Mouse (Mus musculus) liver, embryonic 11.5 days (tissue): ENCODE data around the gene Hoxa6. TPM values are rescaled to one million over a fixed set of nuclear protein-coding genes. Genes with fewer than 3 reads are reported as not detected.

ENCODE experiments used
- ATAC-seq: fragments of 200-750 bp; cut with Nextera tagmentation; replicated peaks from 2 replicates; pipeline ENCODE4 v1.8.0; 2017; ENCODE audit warnings: moderate number of reproducible peaks, mild to moderate bottlenecking, moderate TSS enrichment, moderate library complexity; ENCODE audit not compliant: low FRiP score
- DNase-seq: peaks from one replicate; pipeline ENCODE4 v3.0.0-alpha.2; 2017; ENCODE audit warnings: low spot score
- H3K27ac ChIP-seq: fragments of 300-500 bp; sonication (generic); 2 replicates; pipeline ENCODE4 v1.5.1; 2014; ENCODE audit warnings: mild to moderate bottlenecking, low read depth, low read length, control low read depth
- H3K27me3 ChIP-seq: fragments of 300-500 bp; sonication (generic); replicated peaks from 2 replicates; pipeline ENCODE4 v1.6.1; 2014; ENCODE audit warnings: low read length, mixed read lengths; ENCODE audit not compliant: control insufficient read depth, insufficient read depth
- H3K36me3 ChIP-seq: fragments of 300-500 bp; sonication (generic); 2 replicates; pipeline ENCODE4 v1.6.1; 2014; ENCODE audit warnings: mild to moderate bottlenecking, low read length, moderate library complexity, mixed read lengths; ENCODE audit not compliant: control insufficient read depth, insufficient read depth
- H3K4me1 ChIP-seq: fragments of 300-500 bp; sonication (generic); replicated peaks from 2 replicates; pipeline ENCODE4 v1.6.1; 2014; ENCODE audit warnings: low read length, mixed read lengths; ENCODE audit not compliant: control insufficient read depth, insufficient read depth
- H3K4me2 ChIP-seq: fragments of 300-500 bp; sonication (generic); 2 replicates; pipeline ENCODE4 v1.6.1; 2014; ENCODE audit warnings: mild to moderate bottlenecking, control low read depth, moderate library complexity
- H3K4me3 ChIP-seq: fragments of 300-500 bp; sonication (generic); 2 replicates; pipeline ENCODE4 v1.5.1; 2014; ENCODE audit warnings: low read depth, low read length, control low read depth
- H3K9ac ChIP-seq: fragments of 300-500 bp; sonication (generic); 2 replicates; pipeline ENCODE4 v1.6.1; 2014; ENCODE audit warnings: low read depth, low read length, control low read depth
- H3K9me3 ChIP-seq: fragments of 300-500 bp; sonication (generic); 2 replicates; pipeline ENCODE4 v1.6.1; 2016; ENCODE audit warnings: low read length, inconsistent platforms, mixed read lengths; ENCODE audit not compliant: control insufficient read depth
- WGBS: fragments of 180-500 bp; shearing (Covaris S2); extraction: QIAGEN DNeasy Blood & Tissue Kit; methylation state at CpG from one replicate; pipeline ENCODE4 v1.1.7; 2014; 5-methylcytosine and 5-hydroxymethylcytosine counted together
- polyA plus RNA-seq: library from polyadenylated mRNA; unstranded; fragments of >200 nt; fragmentation: Nextera tagmentation; extraction: Ambion mirVana; gene quantifications from 2 replicates; pipeline ENCODE4 v1.2.1, GENCODE M21; 2014

The Hoxa6 gene
- polyA plus RNA-seq, 1 experiment from 2014 or later, result 0.45 TPM

GRCm38 (mm10) chr6:52219234-52219942 lies 10.9 kb upstream of the Hoxa6 start:
- DNase-seq (no peak), ATAC-seq (no peak)
- Histone ChIP-seq H3K27me3 (peaks cover 100% of the 10 kb centered on the region), H3K4me1 (no peaks in the 10 kb centered on the region), H3K36me3 (no peaks in the 10 kb centered on the region), H3K4me2 (no peak overlapping the region), H3K9ac (no peak overlapping the region), H3K4me3 (no peak overlapping the region), H3K9me3 (no peaks in the 10 kb centered on the region), H3K27ac (no peak overlapping the region)
- 30% methylated on average over 9 of the region's 9 CpGs for WGBS

DNA sequence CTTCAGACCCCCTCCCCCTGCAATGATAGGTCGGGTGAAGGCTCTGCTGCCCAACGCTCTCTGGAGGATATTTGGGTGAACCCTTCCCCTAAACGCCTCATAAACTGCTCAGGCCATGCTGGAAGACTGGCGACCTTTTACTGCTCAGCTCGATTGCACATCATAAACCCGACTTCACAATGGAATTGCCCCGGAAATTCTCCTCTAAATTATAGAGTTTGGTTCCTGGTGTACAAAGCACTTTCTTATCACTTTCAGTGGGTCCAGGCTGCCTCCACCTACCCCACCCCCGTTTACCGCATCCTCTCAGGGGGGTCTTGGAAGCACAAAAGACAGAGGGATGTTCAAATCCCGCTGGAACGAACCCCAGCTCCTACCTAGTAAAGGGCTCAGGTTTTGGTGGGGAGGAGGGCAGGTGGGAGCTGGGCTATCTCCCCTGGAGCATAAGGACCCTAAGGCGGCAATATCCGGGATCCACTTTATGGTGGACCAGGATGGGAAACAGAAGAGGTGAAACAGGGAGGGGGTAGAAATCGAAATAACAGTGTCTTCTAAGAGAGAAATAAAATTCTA lies 10.2 kb upstream of the Hoxa6 start:
- 8% methylated on average over 14 of the region's 14 CpGs for WGBS
- Histone ChIP-seq H3K9ac (no peak overlapping the region), H3K27ac (no peak overlapping the region), H3K4me1 (no peaks in the 10 kb centered on the region), H3K36me3 (no peaks in the 10 kb centered on the region), H3K4me3 (no peak overlapping the region), H3K27me3 (peaks cover 100% of the 10 kb centered on the region), H3K4me2 (no peak overlapping the region), H3K9me3 (no peaks in the 10 kb centered on the region)
- no peak for ATAC-seq
- no peak for DNase-seq

DNA sequence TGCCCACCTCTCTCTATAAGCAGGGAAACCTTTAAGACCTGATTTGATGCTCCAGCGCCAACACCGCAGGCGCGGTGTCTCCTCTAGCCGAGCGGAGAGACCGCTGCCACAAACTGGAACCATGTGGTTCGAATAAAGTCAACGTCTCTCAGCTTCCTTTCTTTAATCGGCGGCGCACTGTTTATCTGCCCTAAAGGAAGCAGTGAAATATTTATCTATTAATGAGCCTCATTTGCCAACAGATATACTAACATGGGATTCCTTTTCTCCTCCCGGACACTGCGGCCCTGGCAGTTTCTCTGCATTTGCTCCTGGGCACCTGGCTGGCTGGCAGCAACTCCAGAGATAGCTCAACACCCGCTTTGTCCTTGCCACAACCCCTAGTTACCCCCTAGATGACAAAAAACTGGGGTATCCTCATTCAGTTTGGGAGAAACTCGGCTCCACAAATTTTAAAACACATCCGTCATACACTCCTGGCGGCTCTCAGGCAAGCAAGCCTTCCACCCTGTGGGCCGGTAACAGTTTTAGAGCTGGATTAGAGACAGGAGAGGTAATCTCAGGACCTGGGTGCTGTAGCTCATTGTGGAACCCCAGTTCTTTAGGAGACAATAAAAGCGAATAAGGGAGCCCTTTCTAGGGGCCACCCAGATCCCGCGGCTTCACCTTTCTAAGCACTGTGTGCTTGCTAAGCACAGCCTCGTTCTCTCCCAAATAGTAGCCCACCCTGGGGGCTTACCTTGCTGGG lies 9.5 kb upstream of the Hoxa6 start:
- Histone ChIP-seq H3K36me3 (no peaks in the 10 kb centered on the region), H3K9me3 (no peaks in the 10 kb centered on the region), H3K9ac (no peak overlapping the region), H3K27ac (no peak overlapping the region), H3K4me2 (peak overlapping the region; percentile 62), H3K4me3 (peak overlapping the region; percentile 40; the same call in 1 of the 2 replicates), H3K4me1 (no peaks in the 10 kb centered on the region), H3K27me3 (peaks cover 100% of the 10 kb centered on the region)
- DNase-seq, result no peak
- ATAC-seq, result no peak
- WGBS, result 7% methylated on average over 23 of the region's 23 CpGs

DNA sequence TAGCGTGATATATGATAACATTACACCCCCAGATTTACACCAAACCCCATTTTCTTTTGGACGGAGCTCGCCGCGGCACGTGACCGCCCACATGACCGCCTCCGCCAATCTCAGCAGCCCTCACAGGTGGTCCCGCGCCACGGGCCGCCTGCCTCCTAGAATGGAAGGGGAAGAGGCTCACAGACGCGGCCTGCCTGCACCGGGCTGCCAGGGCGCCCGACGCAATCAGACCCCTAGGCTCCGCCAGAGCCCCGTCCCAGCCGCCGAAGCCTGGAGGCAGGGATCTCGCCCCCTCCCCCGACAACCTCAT lies 8.9 kb upstream of the Hoxa6 start:
- H3K27ac ChIP-seq, result no peak overlapping the region
- H3K4me1 ChIP-seq, result no peaks in the 10 kb centered on the region
- under 1% methylated on average over 25 of the region's 25 CpGs for WGBS
- ATAC-seq (no peak), DNase-seq (no peak)
- peak overlapping the region; percentile 62 for H3K4me2 ChIP-seq
- H3K36me3 ChIP-seq, result no peaks in the 10 kb centered on the region
- peaks cover 100% of the 10 kb centered on the region for H3K27me3 ChIP-seq
- H3K4me3 ChIP-seq, result peak overlapping the region; percentile 40
- no peak overlapping the region for H3K9ac ChIP-seq
- no peaks in the 10 kb centered on the region for H3K9me3 ChIP-seq

GRCm38 (mm10) chr6:52216691-52217458 lies 8.4 kb upstream of the Hoxa6 start:
- Histone ChIP-seq H3K4me2 (peak overlapping the region; percentile 62), H3K4me1 (no peaks in the 10 kb centered on the region; the same call in 1 of the 2 replicates), H3K9ac (peak overlapping the region; percentile 12; the same call in 1 of the 2 replicates), H3K27ac (no peak overlapping the region), H3K27me3 (peaks cover 100% of the 10 kb centered on the region), H3K9me3 (no peaks in the 10 kb centered on the region), H3K36me3 (no peaks in the 10 kb centered on the region), H3K4me3 (peak overlapping the region; percentile 40)
- DNase-seq (no peak), ATAC-seq (no peak)
- 2% methylated on average over 60 of the region's 60 CpGs for WGBS

DNA sequence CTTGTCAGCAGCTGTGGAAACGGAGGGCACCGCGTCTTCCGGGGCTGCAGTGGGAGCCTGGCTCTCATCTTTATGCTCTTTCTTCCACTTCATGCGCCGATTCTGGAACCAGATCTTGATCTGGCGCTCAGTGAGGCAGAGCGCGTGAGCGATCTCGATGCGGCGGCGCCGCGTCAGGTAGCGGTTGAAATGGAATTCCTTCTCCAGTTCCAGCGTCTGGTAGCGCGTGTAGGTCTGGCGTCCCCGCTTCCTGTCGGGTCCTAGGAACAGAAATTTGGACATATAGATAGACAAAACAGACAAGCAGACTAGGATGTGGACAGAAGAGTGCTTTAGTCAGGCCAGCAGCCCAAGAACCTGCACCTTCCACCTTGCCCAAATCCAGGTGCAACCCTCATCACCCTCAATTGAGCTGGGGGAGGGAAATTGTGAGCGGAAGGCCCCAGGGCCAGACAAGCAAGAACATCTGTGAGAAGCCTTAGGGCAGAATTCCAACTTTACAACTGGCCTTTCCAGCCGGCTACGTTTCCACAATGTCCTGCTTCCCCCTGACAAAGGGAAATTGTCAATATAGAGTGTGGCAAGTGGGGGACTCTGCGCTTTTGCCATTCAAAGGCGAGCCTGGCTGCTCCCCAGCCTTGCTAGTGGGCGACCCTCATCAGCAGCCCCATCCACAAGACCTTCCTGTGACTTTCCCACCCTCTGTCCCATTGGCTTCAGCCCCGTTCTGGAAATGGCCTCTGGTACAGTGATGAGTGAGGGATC lies 7.4 kb upstream of the Hoxa6 start:
- no peak overlapping the region for H3K9ac ChIP-seq
- H3K4me2 ChIP-seq, result peak overlapping the region; percentile 23; the same call in 1 of the 2 replicates
- H3K4me1 ChIP-seq, result no peaks in the 10 kb centered on the region; the same call in 1 of the 2 replicates

DNA sequence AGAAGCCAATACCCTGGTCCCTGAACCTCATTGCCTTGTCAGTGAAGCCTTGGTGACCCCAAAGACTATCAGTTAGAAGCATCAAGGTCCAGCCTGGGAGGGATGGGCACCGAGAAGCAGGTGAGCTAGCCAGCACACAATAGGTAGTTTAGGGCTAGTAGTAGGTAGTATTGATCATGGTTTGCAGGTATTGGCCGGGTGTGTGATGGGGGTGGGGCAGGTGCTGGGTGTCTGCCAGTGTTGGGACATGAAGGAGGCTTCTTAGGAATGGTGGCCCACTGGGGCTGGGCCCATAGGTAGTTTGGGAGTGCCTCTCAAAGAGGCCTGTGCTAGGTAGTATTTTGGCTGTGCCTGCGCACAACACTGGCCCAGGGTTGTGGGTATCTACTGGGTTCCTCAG lies 6.5 kb upstream of the Hoxa6 start:
- Histone ChIP-seq H3K9ac (no peak overlapping the region), H3K27me3 (peaks cover 100% of the 10 kb centered on the region), H3K27ac (no peak overlapping the region), H3K4me1 (no peaks in the 10 kb centered on the region; the same call in 1 of the 2 replicates), H3K4me2 (no peak overlapping the region), H3K9me3 (no peaks in the 10 kb centered on the region), H3K4me3 (no peak overlapping the region), H3K36me3 (no peaks in the 10 kb centered on the region)
- no peak for ATAC-seq
- WGBS, result 16% methylated on average over 3 of the region's 3 CpGs
- DNase-seq, result no peak

More for the DNA sequence above, 7.4 kb upstream of the Hoxa6 start:
- Histone ChIP-seq H3K36me3 (no peaks in the 10 kb centered on the region), H3K9me3 (no peaks in the 10 kb centered on the region), H3K27ac (no peak overlapping the region), H3K27me3 (peaks cover 100% of the 10 kb centered on the region), H3K4me3 (no peak overlapping the region)
- 4% methylated on average over 30 of the region's 30 CpGs for WGBS
- ATAC-seq (no peak), DNase-seq (no peak)

DNA sequence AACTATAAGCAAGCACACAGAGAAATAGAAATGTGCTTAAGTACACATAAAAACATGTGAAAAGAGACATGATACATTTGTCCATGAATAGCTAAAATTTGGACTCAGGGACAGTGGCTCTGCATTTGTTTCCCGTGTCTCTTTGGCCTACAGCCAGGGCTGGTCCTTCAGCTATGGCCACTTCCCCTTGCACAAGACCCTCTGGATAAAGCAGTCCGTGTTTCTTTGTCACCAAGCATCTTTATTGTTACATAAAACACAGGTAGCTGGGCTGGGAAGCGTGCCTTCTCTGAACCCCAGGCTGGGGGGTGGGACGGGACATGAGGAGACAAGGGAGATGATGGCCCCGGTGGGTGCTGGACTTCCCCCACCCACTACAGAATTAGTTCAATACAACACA lies 5.7 kb upstream of the Hoxa6 start:
- no peak overlapping the region for H3K27ac ChIP-seq

More for the DNA sequence above, 5.7 kb upstream of the Hoxa6 start:
- 23% methylated on average over 5 of the region's 5 CpGs for WGBS
- peaks cover 100% of the 10 kb centered on the region for H3K27me3 ChIP-seq
- DNase-seq, result no peak
- no peak for ATAC-seq
- H3K36me3 ChIP-seq, result no peaks in the 10 kb centered on the region
- H3K4me2 ChIP-seq, result no peak overlapping the region
- no peaks in the 10 kb centered on the region for H3K9me3 ChIP-seq
- H3K4me3 ChIP-seq, result no peak overlapping the region
- no peak overlapping the region for H3K9ac ChIP-seq
- H3K4me1 ChIP-seq, result no peaks in the 10 kb centered on the region; the same call in 1 of the 2 replicates
